Mouse (Mus musculus) midbrain, postnatal 0 days (tissue): ENCODE measurements at regions not wholly inside any gene's neighbourhood (a gene's known extent, or its start where the extent isn't known, plus 50 kb on each side); places are given as distances from the start of the nearest gene placed in this dataset.

Source experiments
- ATAC-seq: fragments of 200-750 bp; cut with Nextera tagmentation; 2 replicates; pipeline ENCODE4 v1.8.0; 2017; ENCODE audit warnings: moderate number of reproducible peaks, mild to moderate bottlenecking, moderate TSS enrichment, moderate library complexity; ENCODE audit not compliant: low FRiP score
- DNase-seq: peaks from one replicate; pipeline ENCODE4 v3.0.0-alpha.2; 2015; ENCODE audit warnings: low spot score
- H3K27ac ChIP-seq: fragments of 300-500 bp; sonication (generic); 2 replicates; pipeline ENCODE4 v1.5.1; 2014; ENCODE audit warnings: low read depth, mild to moderate bottlenecking, low read length, mixed read lengths
- H3K27me3 ChIP-seq: fragments of 300-500 bp; sonication (generic); 2 replicates; pipeline ENCODE4 v1.6.1; 2014; ENCODE audit warnings: low read length, control low read depth, mixed read lengths; ENCODE audit not compliant: insufficient read depth
- H3K36me3 ChIP-seq: fragments of 300-500 bp; sonication (generic); 2 replicates; pipeline ENCODE4 v1.6.1; 2014; ENCODE audit warnings: low read length, control low read depth, mixed read lengths; ENCODE audit not compliant: insufficient read depth
- H3K4me1 ChIP-seq: fragments of 300-500 bp; sonication (generic); 2 replicates; pipeline ENCODE4 v1.6.1; 2014; ENCODE audit warnings: mild to moderate bottlenecking, control low read depth, antibody characterized with exemption, low read length, mixed read lengths; ENCODE audit not compliant: insufficient read depth
- H3K4me2 ChIP-seq: fragments of 300-500 bp; sonication (generic); 2 replicates; pipeline ENCODE4 v1.6.1; 2014; ENCODE audit warnings: low read depth, mild to moderate bottlenecking, low read length, mixed read lengths; ENCODE audit not compliant: poor library complexity, severe bottlenecking
- H3K4me3 ChIP-seq: fragments of 300-500 bp; sonication (generic); 2 replicates; pipeline ENCODE4 v1.5.1; 2014; ENCODE audit warnings: low read depth, mild to moderate bottlenecking, low read length, moderate library complexity
- H3K9ac ChIP-seq: fragments of 300-500 bp; sonication (generic); replicated peaks from 2 replicates; pipeline ENCODE4 v1.6.1; 2014; ENCODE audit warnings: mild to moderate bottlenecking, low read length, moderate library complexity, mixed read lengths; ENCODE audit not compliant: poor library complexity, severe bottlenecking
- H3K9me3 ChIP-seq: fragments of 300-500 bp; sonication (generic); 2 replicates; pipeline ENCODE4 v1.6.1; 2016; ENCODE audit warnings: low read length, control low read depth
- CTCF ChIP-seq: IDR thresholded peaks from 2 replicates; pipeline ENCODE4 v1.5.1; 2016; ENCODE audit warnings: antibody characterized with exemption, mild to moderate bottlenecking
- WGBS: fragments of 180-500 bp; shearing (Covaris S2); extraction: QIAGEN DNeasy Blood & Tissue Kit; methylation state at CpG from one replicate; pipeline ENCODE4 v1.1.7; 2014; 5-methylcytosine and 5-hydroxymethylcytosine counted together

DNA sequence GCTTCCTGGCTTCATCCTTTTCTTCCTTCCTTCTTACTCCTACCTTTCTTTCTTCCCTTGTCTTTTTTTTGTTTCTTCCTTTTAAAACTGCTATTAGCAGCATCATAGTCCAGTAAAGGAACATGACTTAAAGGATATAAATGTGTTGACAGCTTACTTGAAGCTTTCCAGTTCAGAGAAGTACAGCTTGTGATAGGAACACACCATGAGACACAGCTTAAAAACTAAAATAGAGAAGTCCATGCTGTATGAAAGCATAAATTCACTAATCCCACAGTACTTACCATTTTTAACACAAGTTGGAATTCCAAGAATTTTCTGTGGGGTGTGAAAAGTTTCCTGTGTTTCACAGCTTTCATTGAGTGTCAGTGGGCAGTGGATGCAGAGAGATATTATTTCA is 173.4 kb downstream of the Anxa1 start:
- H3K4me3 ChIP-seq = no peak overlapping the region
- ATAC-seq = no peak
- H3K36me3 ChIP-seq = no peaks in the 10 kb centered on the region
- no peak for DNase-seq
- no peak overlapping the region for H3K4me2 ChIP-seq
- no peaks in the 10 kb centered on the region for H3K4me1 ChIP-seq
- H3K27me3 ChIP-seq = no peaks in the 10 kb centered on the region
- no peak overlapping the region for H3K9ac ChIP-seq
- no peak overlapping the region for H3K27ac ChIP-seq
- no peaks in the 10 kb centered on the region for H3K9me3 ChIP-seq
- no peak for TF ChIP-seq CTCF

- H3K4me2 ChIP-seq = no peak overlapping the region
- TF ChIP-seq CTCF = no peak
- DNase-seq (no peak), ATAC-seq (no peak)
- 91% methylated on average over 1 of the region's 1 CpGs for WGBS
- H3K9ac ChIP-seq = no peak overlapping the region
- no peaks in the 10 kb centered on the region for H3K4me1 ChIP-seq
- H3K27ac ChIP-seq = no peak overlapping the region
- no peaks in the 10 kb centered on the region for H3K9me3 ChIP-seq
- no peaks in the 10 kb centered on the region for H3K27me3 ChIP-seq
- no peaks in the 10 kb centered on the region for H3K36me3 ChIP-seq
- no peak overlapping the region for H3K4me3 ChIP-seq
Observed at GRCm38 (mm10) chr19:20194511-20194910, 196.2 kb downstream of the Anxa1 start.

DNA sequence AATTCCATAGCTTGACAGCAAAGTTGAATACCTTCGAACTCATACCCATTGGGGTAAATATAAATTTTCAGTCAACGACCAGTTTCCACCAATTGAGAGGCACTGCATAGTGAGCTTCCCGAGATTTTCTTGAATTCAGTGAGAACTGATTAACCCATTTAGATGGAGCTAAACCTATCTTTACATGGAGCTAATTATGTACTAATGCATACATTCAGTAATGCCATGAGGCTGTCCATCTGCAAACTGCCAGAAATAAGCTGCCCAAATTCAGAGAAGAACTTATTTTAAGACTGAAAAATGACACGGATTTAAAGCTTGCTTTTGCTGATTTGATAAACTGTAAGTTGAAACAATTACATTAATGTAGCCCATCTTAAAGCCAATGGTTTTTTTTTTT is 208.9 kb downstream of the Anxa1 start:
- Histone ChIP-seq H3K4me1 (no peaks in the 10 kb centered on the region), H3K4me2 (no peak overlapping the region), H3K27ac (no peak overlapping the region), H3K4me3 (no peak overlapping the region), H3K27me3 (no peaks in the 10 kb centered on the region), H3K9me3 (no peaks in the 10 kb centered on the region), H3K9ac (no peak overlapping the region), H3K36me3 (no peaks in the 10 kb centered on the region)
- 79% methylated on average over 4 of the region's 4 CpGs for WGBS
- no peak for DNase-seq
- no peak for TF ChIP-seq CTCF
- ATAC-seq = no peak

- no peak overlapping the region for H3K27ac ChIP-seq
- TF ChIP-seq CTCF = no peak
- H3K36me3 ChIP-seq = no peaks in the 10 kb centered on the region
- H3K9me3 ChIP-seq = no peaks in the 10 kb centered on the region
- H3K9ac ChIP-seq = no peak overlapping the region
- no peak for DNase-seq
- no peak overlapping the region for H3K4me3 ChIP-seq
- 98% methylated on average over 1 of the region's 1 CpGs for WGBS
- no peaks in the 10 kb centered on the region for H3K4me1 ChIP-seq
- H3K4me2 ChIP-seq = no peak overlapping the region
- no peak for ATAC-seq
- no peaks in the 10 kb centered on the region for H3K27me3 ChIP-seq
Observed at GRCm38 (mm10) chr19:20161502-20161901, 229.2 kb downstream of the Anxa1 start.

- Histone ChIP-seq H3K27me3 (no peaks in the 10 kb centered on the region), H3K27ac (no peak overlapping the region), H3K9ac (no peak overlapping the region), H3K4me2 (no peak overlapping the region), H3K36me3 (no peaks in the 10 kb centered on the region), H3K4me1 (no peaks in the 10 kb centered on the region), H3K4me3 (no peak overlapping the region), H3K9me3 (no peaks in the 10 kb centered on the region)
- WGBS = 50% methylated on average over 1 of the region's 1 CpGs
- no peak for TF ChIP-seq CTCF
- ATAC-seq (no peak), DNase-seq (no peak)
Observed at GRCm38 (mm10) chr19:20156398-20156937, 234.3 kb downstream of the Anxa1 start.

DNA sequence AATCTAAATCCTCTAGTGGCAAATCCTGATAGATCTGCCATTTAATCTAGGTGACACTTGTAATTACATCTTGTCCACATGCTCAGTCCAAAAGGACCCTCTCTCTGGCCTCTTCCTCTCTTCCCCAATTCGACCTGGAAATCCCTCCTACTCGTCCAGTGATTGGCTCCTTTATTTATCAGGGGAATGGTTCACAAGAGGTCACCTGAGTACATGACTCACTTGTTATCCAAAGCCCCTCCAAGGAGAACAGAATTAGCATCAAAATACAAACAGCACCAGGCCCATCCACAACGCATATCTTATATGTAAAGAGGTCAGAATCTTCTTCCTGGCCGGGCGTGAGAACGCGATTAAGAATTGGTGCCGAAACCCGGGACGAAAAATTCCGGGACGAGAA is 251.2 kb downstream of the Anxa1 start:
- no peaks in the 10 kb centered on the region for H3K4me1 ChIP-seq
- no peak overlapping the region for H3K9ac ChIP-seq
- H3K27me3 ChIP-seq = no peaks in the 10 kb centered on the region
- WGBS = 92% methylated on average over 12 of the region's 12 CpGs
- no peak overlapping the region for H3K4me3 ChIP-seq
- DNase-seq (no peak), ATAC-seq (no peak)
- H3K27ac ChIP-seq = no peak overlapping the region
- no peak overlapping the region for H3K4me2 ChIP-seq
- no peaks in the 10 kb centered on the region for H3K36me3 ChIP-seq
- no peak for TF ChIP-seq CTCF
- H3K9me3 ChIP-seq = no peaks in the 10 kb centered on the region
